Mouse (Mus musculus) limb, embryonic 10.5 days (tissue): ENCODE measurements at regions not wholly inside any gene's neighbourhood (a gene's known extent, or its start where the extent isn't known, plus 50 kb on each side); places are given as distances from the start of the nearest gene placed in this dataset.

Experiments used
- DNase-seq: peaks from one replicate; pipeline ENCODE4 v3.0.0-alpha.2; 2017; ENCODE audit warnings: low spot score
- H3K27ac ChIP-seq: fragments of 300-500 bp; sonication (generic); 2 replicates; pipeline ENCODE4 v1.5.1; 2016; ENCODE audit warnings: mild to moderate bottlenecking
- H3K27me3 ChIP-seq: fragments of 300-500 bp; sonication (generic); 2 replicates; pipeline ENCODE4 v1.6.1; 2016; ENCODE audit warnings: low read depth, mild to moderate bottlenecking; ENCODE audit not compliant: poor library complexity, severe bottlenecking
- H3K36me3 ChIP-seq: fragments of 300-500 bp; sonication (generic); 2 replicates; pipeline ENCODE4 v1.6.1; 2016; ENCODE audit warnings: mild to moderate bottlenecking, moderate library complexity
- H3K4me1 ChIP-seq: fragments of 300-500 bp; sonication (generic); 2 replicates; pipeline ENCODE4 v1.6.1; 2016
- H3K4me3 ChIP-seq: fragments of 300-500 bp; sonication (generic); 2 replicates; pipeline ENCODE4 v1.5.1; 2016; ENCODE audit warnings: mild to moderate bottlenecking, moderate library complexity
- H3K9me3 ChIP-seq: fragments of 300-500 bp; sonication (generic); replicated peaks from 2 replicates; pipeline ENCODE4 v1.6.1; 2016; ENCODE audit warnings: mild to moderate bottlenecking
- WGBS: fragments of 180-500 bp; shearing (Covaris S2); methylation state at CpG from one replicate; pipeline ENCODE4 v1.1.7; 2016; 5-methylcytosine and 5-hydroxymethylcytosine counted together

DNA sequence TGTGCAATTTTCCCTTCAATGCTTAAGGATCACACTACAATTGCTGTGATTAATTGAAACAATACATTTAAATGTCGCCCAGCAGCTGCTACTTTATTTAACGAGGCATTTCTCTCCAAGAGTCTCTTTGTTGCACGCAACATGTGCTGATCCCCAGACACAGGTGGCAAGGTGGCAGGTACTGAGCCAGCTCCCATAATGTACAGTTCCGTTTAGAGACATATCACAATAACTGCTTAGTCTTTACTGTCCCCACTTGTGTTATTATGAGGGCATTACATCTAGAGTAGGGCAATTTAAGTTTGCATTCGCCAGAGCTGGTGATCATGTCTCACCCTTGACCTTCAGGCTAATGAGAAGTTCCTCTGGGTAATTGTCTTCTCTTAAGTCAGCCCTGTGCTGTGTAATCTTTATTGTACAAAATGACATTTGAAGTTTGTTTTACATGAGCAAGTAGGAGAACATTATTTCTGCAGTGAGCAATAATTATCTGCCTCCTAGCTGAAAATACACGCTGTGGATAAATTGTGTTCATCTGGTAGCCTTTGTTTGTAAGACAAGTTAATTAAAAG lies 1005.7 kb upstream of the Nudt12 start:
- 57% methylated on average over 6 of the region's 6 CpGs for WGBS
- no peak for DNase-seq
- Histone ChIP-seq H3K9me3 (no peaks in the 10 kb centered on the region), H3K4me1 (peaks cover 7% of the 10 kb centered on the region), H3K27me3 (no peaks in the 10 kb centered on the region), H3K36me3 (no peaks in the 10 kb centered on the region), H3K27ac (no peak overlapping the region), H3K4me3 (no peak overlapping the region)

- Histone ChIP-seq H3K27ac (no peak overlapping the region), H3K4me3 (no peak overlapping the region), H3K9me3 (no peaks in the 10 kb centered on the region), H3K4me1 (no peaks in the 10 kb centered on the region), H3K36me3 (no peaks in the 10 kb centered on the region), H3K27me3 (no peaks in the 10 kb centered on the region)
- no peak for DNase-seq
- 83% methylated on average over 4 of the region's 4 CpGs for WGBS
Measured at GRCm38 (mm10) chr17:59997952-59998351, 984.8 kb upstream of the Nudt12 start.

GRCm38 (mm10) chr17:59979325-59979880 lies 966.2 kb upstream of the Nudt12 start:
- no peaks in the 10 kb centered on the region for H3K4me1 ChIP-seq
- no peak for DNase-seq
- no peaks in the 10 kb centered on the region for H3K9me3 ChIP-seq
- H3K4me3 ChIP-seq = no peak overlapping the region
- H3K36me3 ChIP-seq = no peaks in the 10 kb centered on the region
- no peak overlapping the region for H3K27ac ChIP-seq
- no peaks in the 10 kb centered on the region for H3K27me3 ChIP-seq

GRCm38 (mm10) chr17:59977136-59977770 lies 964.1 kb upstream of the Nudt12 start:
- H3K36me3 ChIP-seq = no peaks in the 10 kb centered on the region
- WGBS = 98% methylated on average over 1 of the region's 1 CpGs
- H3K4me3 ChIP-seq = no peak overlapping the region
- H3K9me3 ChIP-seq = no peaks in the 10 kb centered on the region
- H3K27me3 ChIP-seq = no peaks in the 10 kb centered on the region
- H3K27ac ChIP-seq = no peak overlapping the region
- H3K4me1 ChIP-seq = no peaks in the 10 kb centered on the region
- DNase-seq = no peak

- WGBS = 93% methylated on average over 3 of the region's 3 CpGs
- Histone ChIP-seq H3K27ac (no peak overlapping the region), H3K36me3 (no peaks in the 10 kb centered on the region), H3K9me3 (no peaks in the 10 kb centered on the region), H3K4me1 (no peaks in the 10 kb centered on the region), H3K27me3 (no peaks in the 10 kb centered on the region), H3K4me3 (no peak overlapping the region)
- no peak for DNase-seq
Measured at GRCm38 (mm10) chr17:59967383-59967782, 954.2 kb upstream of the Nudt12 start.

- 97% methylated on average over 4 of the region's 4 CpGs for WGBS
- Histone ChIP-seq H3K4me3 (no peak overlapping the region), H3K9me3 (no peaks in the 10 kb centered on the region), H3K27ac (no peak overlapping the region), H3K27me3 (no peaks in the 10 kb centered on the region), H3K4me1 (no peaks in the 10 kb centered on the region), H3K36me3 (no peaks in the 10 kb centered on the region)
- no peak for DNase-seq
Measured at GRCm38 (mm10) chr17:59955300-59956057, 942.3 kb upstream of the Nudt12 start.

- Histone ChIP-seq H3K4me1 (no peaks in the 10 kb centered on the region), H3K9me3 (no peaks in the 10 kb centered on the region), H3K27ac (no peak overlapping the region), H3K4me3 (no peak overlapping the region), H3K36me3 (no peaks in the 10 kb centered on the region), H3K27me3 (no peaks in the 10 kb centered on the region)
- 83% methylated on average over 1 of the region's 1 CpGs for WGBS
- no peak for DNase-seq
Measured at GRCm38 (mm10) chr17:59946433-59946832, 933.3 kb upstream of the Nudt12 start.

DNA sequence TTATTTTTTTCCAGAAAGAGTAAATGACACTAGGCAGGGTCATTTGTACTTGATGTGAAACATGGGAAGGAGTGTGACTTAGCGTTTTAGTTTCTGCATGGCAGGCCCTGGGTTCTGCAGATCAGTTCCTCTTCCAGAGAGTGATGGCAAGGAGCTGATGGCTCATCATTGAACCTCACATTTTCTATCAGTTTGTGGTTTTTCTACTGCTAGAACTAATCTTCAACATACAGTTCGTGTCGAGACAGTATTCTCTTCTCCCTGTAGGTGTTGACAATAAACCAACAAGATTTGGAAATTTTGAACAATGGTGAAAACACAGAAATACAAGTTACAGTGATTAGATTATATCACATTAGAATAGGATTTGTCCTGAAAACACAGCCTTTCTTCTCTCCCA lies 891.2 kb upstream of the Nudt12 start:
- Histone ChIP-seq H3K4me1 (no peaks in the 10 kb centered on the region), H3K27me3 (no peaks in the 10 kb centered on the region), H3K27ac (no peak overlapping the region), H3K36me3 (no peaks in the 10 kb centered on the region), H3K4me3 (no peak overlapping the region), H3K9me3 (no peaks in the 10 kb centered on the region)
- 90% methylated on average over 3 of the region's 3 CpGs for WGBS
- DNase-seq = no peak

DNA sequence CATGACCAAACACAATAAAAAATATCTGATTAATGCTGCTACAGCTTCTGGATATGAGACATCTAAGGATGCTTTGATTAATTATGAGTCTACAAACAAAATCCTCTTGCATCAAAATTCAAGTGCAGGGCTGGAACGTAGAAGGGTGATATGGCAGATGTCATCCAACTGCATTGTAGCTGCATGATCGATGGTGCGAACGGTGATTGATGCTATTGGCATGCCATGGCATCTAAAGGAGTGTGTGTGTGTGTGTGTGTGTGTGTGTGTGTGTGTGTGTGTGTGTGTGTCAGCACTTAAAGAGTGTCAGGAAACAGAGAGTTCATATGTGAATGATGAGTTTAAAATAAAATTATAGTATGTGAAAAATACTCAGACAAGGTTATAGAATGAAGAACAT lies 864.6 kb upstream of the Nudt12 start:
- Histone ChIP-seq H3K27ac (no peak overlapping the region), H3K9me3 (no peaks in the 10 kb centered on the region), H3K4me3 (no peak overlapping the region), H3K27me3 (no peaks in the 10 kb centered on the region), H3K36me3 (no peaks in the 10 kb centered on the region), H3K4me1 (no peaks in the 10 kb centered on the region)
- WGBS = 95% methylated on average over 4 of the region's 4 CpGs
- no peak for DNase-seq

DNA sequence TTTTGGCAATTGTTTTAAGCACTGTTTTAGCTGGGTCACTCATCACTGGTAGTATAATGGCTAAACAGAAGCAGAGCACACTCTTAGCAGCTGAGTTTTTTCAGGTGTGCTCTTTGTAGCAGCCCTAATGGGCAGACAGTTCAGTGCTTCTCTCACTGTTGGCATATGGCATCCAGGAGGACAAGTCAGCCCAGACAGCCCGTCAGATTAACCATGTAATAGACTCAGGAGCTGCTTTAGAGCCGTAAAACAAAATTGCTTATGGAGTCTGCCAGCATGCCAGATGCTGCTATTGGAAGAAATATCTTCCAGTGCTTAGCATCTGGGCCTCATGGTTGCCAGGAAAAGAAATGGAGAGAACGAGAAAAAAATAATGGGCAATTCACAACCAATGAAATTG lies 835.7 kb upstream of the Nudt12 start:
- Histone ChIP-seq H3K4me3 (no peak overlapping the region), H3K36me3 (no peaks in the 10 kb centered on the region), H3K9me3 (no peaks in the 10 kb centered on the region), H3K27me3 (no peaks in the 10 kb centered on the region), H3K4me1 (no peaks in the 10 kb centered on the region), H3K27ac (no peak overlapping the region)
- DNase-seq = no peak
- WGBS = 46% methylated on average over 3 of the region's 3 CpGs

DNA sequence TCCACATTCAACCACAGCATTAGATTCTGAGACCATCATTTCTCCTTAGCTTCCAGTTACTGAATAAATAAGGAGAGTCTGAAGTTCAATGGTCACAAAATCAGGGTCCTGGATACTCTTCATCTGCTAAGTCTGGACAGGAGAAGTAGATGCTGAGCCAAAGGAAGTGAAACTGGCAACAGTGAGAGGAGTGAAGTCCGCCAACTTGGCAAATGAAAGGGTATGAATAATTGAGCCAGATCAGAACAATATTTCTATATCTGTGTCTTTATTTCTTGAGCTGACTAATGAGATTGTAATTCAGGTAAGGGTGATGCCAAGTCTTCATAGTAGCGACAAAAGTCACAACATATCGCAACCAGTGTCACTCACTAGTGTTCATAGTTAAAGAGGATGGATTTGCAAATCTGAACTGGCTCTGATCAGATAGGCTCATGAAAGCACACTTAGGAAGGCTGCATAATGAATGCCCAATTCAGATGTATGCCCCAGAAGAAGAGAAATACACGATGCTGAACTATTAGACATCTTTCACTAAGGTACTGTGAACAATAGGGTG lies 832.2 kb upstream of the Nudt12 start:
- WGBS = 94% methylated on average over 4 of the region's 4 CpGs

GRCm38 (mm10) chr17:59805870-59806269 lies 792.7 kb upstream of the Nudt12 start:
- 85% methylated on average over 3 of the region's 3 CpGs for WGBS
- H3K9me3 ChIP-seq = no peaks in the 10 kb centered on the region
- no peak for DNase-seq
- no peak overlapping the region for H3K4me3 ChIP-seq
- no peaks in the 10 kb centered on the region for H3K27me3 ChIP-seq
- no peaks in the 10 kb centered on the region for H3K36me3 ChIP-seq
- no peak overlapping the region for H3K27ac ChIP-seq
- no peaks in the 10 kb centered on the region for H3K4me1 ChIP-seq

More for the DNA sequence above, 832.2 kb upstream of the Nudt12 start:
- Histone ChIP-seq H3K27ac (no peak overlapping the region), H3K27me3 (no peaks in the 10 kb centered on the region), H3K36me3 (no peaks in the 10 kb centered on the region), H3K4me3 (no peak overlapping the region), H3K4me1 (no peaks in the 10 kb centered on the region), H3K9me3 (no peaks in the 10 kb centered on the region)
- DNase-seq = no peak

- no peak overlapping the region for H3K4me3 ChIP-seq
- H3K9me3 ChIP-seq = no peaks in the 10 kb centered on the region
- H3K4me1 ChIP-seq = peaks cover 8% of the 10 kb centered on the region
- no peak overlapping the region for H3K27ac ChIP-seq
- no peak for DNase-seq
- H3K36me3 ChIP-seq = no peaks in the 10 kb centered on the region
- no peaks in the 10 kb centered on the region for H3K27me3 ChIP-seq
Measured at GRCm38 (mm10) chr17:59793434-59793833, 780.3 kb upstream of the Nudt12 start.
